Mouse (Mus musculus) midbrain, embryonic 16.5 days (tissue): ENCODE results near the gene Vash2. TPM values are rescaled to one million over a fixed set of nuclear protein-coding genes. Genes with fewer than 3 reads are reported as not detected.
"Not testable (repeated sequence)": the region's sequence is repeated elsewhere in the genome, so short reads cannot be mapped to it uniquely, and the experiment has no call there.

Experiments
- ATAC-seq: fragments of 200-750 bp; cut with Nextera tagmentation; 2 replicates; pipeline ENCODE4 v1.8.0; 2017; ENCODE audit warnings: moderate TSS enrichment
- H3K27ac ChIP-seq: fragments of 300-500 bp; sonication (generic); 2 replicates; pipeline ENCODE4 v1.5.1; 2014; ENCODE audit warnings: mild to moderate bottlenecking, low read length, mixed read lengths
- H3K27me3 ChIP-seq: fragments of 300-500 bp; sonication (generic); 2 replicates; pipeline ENCODE4 v1.6.1; 2014; ENCODE audit warnings: low read depth, low read length, mixed read lengths; ENCODE audit not compliant: control insufficient read depth, insufficient read depth
- H3K36me3 ChIP-seq: fragments of 300-500 bp; sonication (generic); 2 replicates; pipeline ENCODE4 v1.6.1; 2014; ENCODE audit warnings: mild to moderate bottlenecking, low read length, moderate library complexity, mixed read lengths; ENCODE audit not compliant: control insufficient read depth, insufficient read depth
- H3K4me1 ChIP-seq: fragments of 300-500 bp; sonication (generic); 2 replicates; pipeline ENCODE4 v1.6.1; 2014; ENCODE audit warnings: mild to moderate bottlenecking, low read length, mixed read lengths; ENCODE audit not compliant: control insufficient read depth, insufficient read depth
- H3K4me2 ChIP-seq: fragments of 300-500 bp; sonication (generic); 2 replicates; pipeline ENCODE4 v1.6.1; 2014; ENCODE audit warnings: mild to moderate bottlenecking, low read length, mixed read lengths
- H3K4me3 ChIP-seq: fragments of 300-500 bp; sonication (generic); 2 replicates; pipeline ENCODE4 v1.5.1; 2014; ENCODE audit warnings: low read depth, mild to moderate bottlenecking, low read length, moderate library complexity, mixed read lengths
- H3K9ac ChIP-seq: fragments of 300-500 bp; sonication (generic); 2 replicates; pipeline ENCODE4 v1.6.1; 2014; ENCODE audit warnings: low read depth, low read length, mixed read lengths
- H3K9me3 ChIP-seq: fragments of 300-500 bp; sonication (generic); replicated peaks from 2 replicates; pipeline ENCODE4 v1.6.1; 2014; ENCODE audit warnings: mild to moderate bottlenecking, low read length, mixed read lengths; ENCODE audit not compliant: control insufficient read depth, poor library complexity, severe bottlenecking
- WGBS: fragments of 180-500 bp; shearing (Covaris S2); extraction: QIAGEN DNeasy Blood & Tissue Kit; methylation state at CpG from one replicate; pipeline ENCODE4 v1.1.7; 2014; 5-methylcytosine and 5-hydroxymethylcytosine counted together
- polyA plus RNA-seq: library from polyadenylated mRNA; unstranded; fragments of >200 nt; fragmentation: Nextera tagmentation; extraction: Ambion mirVana; gene quantifications from 2 replicates; pipeline ENCODE4 v1.2.1, GENCODE M21; 2015

The Vash2 gene
- 83.8 and 86.5 TPM in 2 replicates for polyA plus RNA-seq

DNA sequence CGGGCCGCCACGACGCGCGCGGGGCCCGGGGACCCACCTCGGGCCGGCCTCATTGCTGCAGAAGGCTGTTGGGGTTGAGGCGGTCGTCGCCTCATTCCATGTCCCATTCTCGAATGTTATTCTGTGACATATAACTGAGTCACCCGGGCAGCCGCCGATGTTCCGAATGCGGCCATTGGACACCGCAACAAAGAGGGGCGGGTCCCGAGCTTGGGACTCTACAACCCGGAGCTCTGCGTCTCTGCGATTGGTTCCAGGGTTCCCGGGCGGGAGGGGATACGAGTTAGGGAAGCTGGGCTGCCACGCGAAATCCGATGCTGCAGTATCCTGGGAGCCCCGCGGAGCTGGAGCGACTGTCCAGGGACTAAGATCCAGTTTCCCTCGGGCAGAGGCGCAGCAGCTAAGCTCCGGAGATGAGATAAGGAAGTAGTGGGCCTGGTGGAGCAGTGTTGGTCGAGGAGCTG, at the start of gene Vash2:
Vash2 (minus strand) TSS at position 197 of the 464 bp plus-strand sequence.
- peak within 1 kb of the TSS; percentile 95 for H3K27ac ChIP-seq
- H3K4me3 ChIP-seq: peak within 1 kb of the TSS; percentile 52
- peak within 1 kb of the TSS; percentile 89 for H3K4me2 ChIP-seq
- peak; percentile 98 for ATAC-seq
- no peaks in the 10 kb centered on the region for H3K36me3 ChIP-seq
- H3K9ac ChIP-seq: peak within 1 kb of the TSS; percentile 98
- no peaks in the 10 kb centered on the region for H3K27me3 ChIP-seq
- H3K9me3 ChIP-seq: no peaks in the 10 kb centered on the region
- WGBS: under 1% methylated on average over 38 of the region's 38 CpGs
- peaks cover 27% of the 10 kb centered on the region for H3K4me1 ChIP-seq

DNA sequence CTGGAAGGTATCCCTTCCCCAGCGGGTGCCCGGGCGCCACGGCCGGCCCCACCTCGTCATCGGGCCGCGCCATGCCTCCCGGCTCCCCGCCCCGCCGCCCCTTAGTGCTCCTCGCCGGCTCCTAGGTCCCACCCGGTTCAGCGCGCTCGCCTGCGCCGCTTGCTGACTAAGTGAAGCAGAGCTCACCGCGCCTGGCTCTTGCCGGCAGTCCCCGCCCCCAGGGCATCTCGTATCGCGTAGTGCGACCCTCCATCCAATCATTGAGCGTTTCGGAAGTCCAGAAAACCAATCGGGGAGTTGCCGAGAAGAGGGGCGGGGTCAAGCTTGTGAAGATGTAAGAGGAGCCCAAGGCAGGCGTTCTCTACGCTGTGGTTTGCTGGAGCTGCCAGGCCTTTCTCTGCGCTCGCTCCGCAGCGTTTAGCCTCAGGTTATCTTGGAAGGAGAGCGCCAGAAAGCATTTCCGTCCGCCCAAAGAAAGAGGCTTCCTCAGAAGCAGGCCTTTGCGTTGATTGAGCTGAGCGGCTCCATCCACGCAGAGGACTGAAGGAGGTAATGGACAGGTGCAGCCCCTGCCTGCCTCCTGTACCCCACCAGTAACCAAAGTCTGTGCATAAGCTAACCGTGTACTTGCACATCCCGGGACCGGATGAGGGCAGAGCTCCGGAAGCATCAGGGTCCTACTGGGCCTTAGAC, 47.1 kb upstream of the Vash2 start, which contains the start of gene Flvcr1:
Flvcr1 (minus strand) TSS at position 138 of the 693 bp plus-strand sequence.
- WGBS: under 1% methylated on average over 49 of the region's 50 CpGs
- peak; percentile 99 for ATAC-seq
- H3K4me1 ChIP-seq: peaks cover 19% of the 10 kb centered on the region

GRCm38 (mm10) chr1:191025016-191026012, 46.2 kb upstream of the Vash2 start:
- 2% methylated on average over 64 of the region's 69 CpGs for WGBS
- Histone ChIP-seq H3K4me1 (peaks cover 19% of the 10 kb centered on the region), H3K9me3 (no peaks in the 10 kb centered on the region), H3K27me3 (no peaks in the 10 kb centered on the region), H3K27ac (peak overlapping the region; percentile 85), H3K4me3 (peak overlapping the region; percentile 87), H3K9ac (peak overlapping the region; percentile 90), H3K36me3 (peaks cover 5% of the 10 kb centered on the region; the same call in 1 of the 2 replicates), H3K4me2 (peak overlapping the region; percentile 96)
- ATAC-seq: peak; percentile 67

More for the DNA sequence above, 47.1 kb upstream of the Vash2 start, which contains the start of gene Flvcr1:
- no peaks in the 10 kb centered on the region for H3K9me3 ChIP-seq
- peak within 1 kb of the TSS; percentile 87 for H3K4me3 ChIP-seq
- H3K27ac ChIP-seq: peak within 1 kb of the TSS; percentile 87
- no peaks in the 10 kb centered on the region for H3K27me3 ChIP-seq
- H3K4me2 ChIP-seq: peak within 1 kb of the TSS; percentile 96
- peaks cover 3% of the 10 kb centered on the region; the same call in 1 of the 2 replicates for H3K36me3 ChIP-seq
- peak within 1 kb of the TSS; percentile 90 for H3K9ac ChIP-seq

DNA sequence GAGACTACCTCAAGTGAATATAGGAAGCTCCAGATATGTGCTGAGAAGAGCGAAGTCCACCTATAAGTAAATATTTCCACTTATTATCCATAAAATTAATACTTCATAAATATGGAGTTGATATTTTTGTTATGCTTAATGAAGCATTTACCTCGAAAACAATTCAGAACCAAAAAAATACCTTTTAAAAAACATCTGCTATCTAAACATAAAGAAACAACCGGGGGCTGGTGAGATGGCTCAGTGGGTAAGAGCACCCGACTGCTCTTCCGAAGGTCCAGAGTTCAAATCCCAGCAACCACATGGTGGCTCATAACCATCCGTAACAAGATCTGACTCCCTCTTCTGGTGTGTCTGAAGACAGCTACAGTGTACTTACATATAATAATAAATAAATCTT, 44.7 kb upstream of the Vash2 start:
- not testable (repeated sequence) for H3K4me3 ChIP-seq, H3K4me2 ChIP-seq, H3K27ac ChIP-seq, H3K36me3 ChIP-seq, H3K27me3 ChIP-seq, H3K9me3 ChIP-seq, H3K9ac ChIP-seq, ATAC-seq
- WGBS: 88% methylated on average over 5 of the region's 6 CpGs
- H3K4me1 ChIP-seq: peaks cover 19% of the 10 kb centered on the region

- no peak overlapping the region for H3K4me2 ChIP-seq
- no peak overlapping the region for H3K9ac ChIP-seq
- ATAC-seq: no peak
- peaks cover 19% of the 10 kb centered on the region for H3K4me1 ChIP-seq
- no peaks in the 10 kb centered on the region for H3K27me3 ChIP-seq
- no peaks in the 10 kb centered on the region for H3K9me3 ChIP-seq
- H3K4me3 ChIP-seq: no peak overlapping the region
- 87% methylated on average over 2 of the region's 2 CpGs for WGBS
- H3K36me3 ChIP-seq: peaks cover 5% of the 10 kb centered on the region; the same call in 1 of the 2 replicates
- H3K27ac ChIP-seq: no peak overlapping the region
Measured at GRCm38 (mm10) chr1:191023140-191023539, 44.0 kb upstream of the Vash2 start.

DNA sequence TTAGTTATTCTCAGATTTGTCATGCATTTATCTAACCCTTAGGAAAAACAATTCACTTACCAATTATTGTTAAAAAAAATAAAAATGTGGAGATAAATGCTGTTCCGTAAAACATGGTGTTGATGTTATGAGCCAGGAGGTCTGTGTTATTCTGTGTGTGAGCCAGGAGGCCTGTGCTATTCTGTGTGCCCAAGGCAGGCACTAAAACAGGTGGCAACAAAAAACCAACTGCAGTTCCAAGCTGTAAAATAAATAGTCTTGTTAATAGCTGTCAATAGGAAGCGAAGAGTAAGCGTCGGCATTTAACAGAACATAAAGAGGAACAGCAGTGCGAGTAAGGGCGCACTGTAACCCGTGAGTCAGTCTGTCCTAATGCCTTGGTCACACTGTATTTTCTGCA, 41.9 kb upstream of the Vash2 start:
- no peaks in the 10 kb centered on the region for H3K27me3 ChIP-seq
- H3K27ac ChIP-seq: no peak overlapping the region
- no peak overlapping the region for H3K4me2 ChIP-seq
- H3K9ac ChIP-seq: no peak overlapping the region
- peaks cover 14% of the 10 kb centered on the region for H3K4me1 ChIP-seq
- no peak overlapping the region for H3K4me3 ChIP-seq
- peaks cover 8% of the 10 kb centered on the region for H3K36me3 ChIP-seq
- no peak for ATAC-seq
- H3K9me3 ChIP-seq: no peaks in the 10 kb centered on the region
- WGBS: 92% methylated on average over 7 of the region's 7 CpGs

- Histone ChIP-seq H3K27ac (no peak overlapping the region), H3K4me1 (peaks cover 14% of the 10 kb centered on the region), H3K4me3 (no peak overlapping the region), H3K9ac (no peak overlapping the region), H3K9me3 (no peaks in the 10 kb centered on the region), H3K36me3 (peaks cover 8% of the 10 kb centered on the region), H3K4me2 (no peak overlapping the region), H3K27me3 (no peaks in the 10 kb centered on the region)
- 89% methylated on average over 3 of the region's 3 CpGs for WGBS
- ATAC-seq: no peak
Measured at GRCm38 (mm10) chr1:191020217-191020924, 41.3 kb upstream of the Vash2 start.

- Histone ChIP-seq H3K27ac (no peak overlapping the region), H3K4me2 (no peak overlapping the region), H3K4me3 (no peak overlapping the region), H3K27me3 (no peaks in the 10 kb centered on the region), H3K9me3 (no peaks in the 10 kb centered on the region), H3K4me1 (peaks cover 10% of the 10 kb centered on the region), H3K9ac (no peak overlapping the region), H3K36me3 (peaks cover 8% of the 10 kb centered on the region)
- no peak for ATAC-seq
- 96% methylated on average over 5 of the region's 5 CpGs for WGBS
Measured at GRCm38 (mm10) chr1:191019803-191020202, 40.7 kb upstream of the Vash2 start.
